Mouse (Mus musculus) hindlimb bud, embryonic 11.5 days (tissue): ENCODE results near the gene Nav2.
A peak's percentile ranks its signal among the peaks of the same experiment; 100 is the strongest.

Experiments
- DNase-seq: peaks from one replicate; pipeline ENCODE4 v3.0.0-alpha.2; 2012; ENCODE audit warnings: low read depth, low spot score; ENCODE audit errors: extremely low spot score

The Nav2 gene

DNA sequence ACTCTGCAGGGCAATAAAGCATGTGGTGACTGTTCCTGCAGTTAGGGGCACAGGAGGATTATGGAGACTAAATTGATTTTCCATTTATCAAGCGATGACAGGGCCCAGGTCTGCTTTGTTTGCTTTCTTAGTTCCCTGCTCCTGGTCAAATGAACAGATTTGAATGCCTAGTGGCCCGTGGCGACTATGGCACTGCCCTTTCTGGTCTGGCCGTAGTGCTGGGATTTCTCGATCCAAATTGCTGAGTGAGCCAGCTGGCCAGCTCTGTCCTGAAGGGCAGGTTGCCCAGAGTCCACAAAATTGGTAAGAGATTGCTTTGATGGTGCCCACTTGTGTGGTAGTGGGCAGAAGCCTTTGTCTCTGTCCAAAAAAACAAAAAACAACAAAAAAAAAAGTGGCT is 21.9 kb downstream of the Nav2 start:
- peak; percentile 26 for DNase-seq

DNA sequence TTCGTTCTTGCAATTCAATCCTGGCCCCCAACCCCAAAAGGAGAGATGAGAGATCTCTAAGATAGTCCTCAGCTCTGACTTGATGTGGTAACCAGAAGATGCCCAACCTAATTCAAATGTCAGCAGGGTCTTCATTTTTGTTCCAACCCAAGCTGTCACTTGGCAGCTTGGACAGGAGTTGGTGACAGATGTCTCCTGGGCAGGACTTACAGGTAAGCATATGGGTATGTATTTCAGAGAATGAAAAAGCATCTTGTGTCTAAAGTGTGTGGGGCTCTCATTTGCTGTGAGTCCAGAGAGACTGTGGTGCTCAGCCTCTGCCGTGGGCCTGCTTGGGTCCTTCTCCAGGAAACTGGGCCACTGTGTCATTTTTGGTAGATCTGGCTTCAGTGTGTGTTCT is 23.6 kb downstream of the Nav2 start:
- DNase-seq: no peak

DNA sequence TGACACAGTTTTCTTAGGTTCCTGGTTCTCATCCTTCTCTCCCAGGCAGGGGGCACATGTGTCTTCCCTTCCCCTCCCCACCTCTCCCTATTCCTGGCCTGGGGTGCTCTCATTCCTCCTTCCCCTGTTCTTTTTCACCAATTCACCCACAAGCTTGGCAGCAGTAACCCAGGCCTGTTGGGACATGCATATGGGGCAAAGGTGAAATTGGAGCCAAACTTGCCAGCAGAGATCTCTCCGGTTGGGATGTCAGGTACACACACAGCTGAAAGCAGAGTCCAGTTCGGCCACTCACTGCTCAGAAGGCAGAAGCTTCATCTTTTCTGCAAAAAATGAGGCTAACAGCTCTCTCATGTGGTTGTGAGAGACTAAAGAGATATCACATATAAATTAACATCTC is 26.3 kb downstream of the Nav2 start:
- DNase-seq: no peak

DNA sequence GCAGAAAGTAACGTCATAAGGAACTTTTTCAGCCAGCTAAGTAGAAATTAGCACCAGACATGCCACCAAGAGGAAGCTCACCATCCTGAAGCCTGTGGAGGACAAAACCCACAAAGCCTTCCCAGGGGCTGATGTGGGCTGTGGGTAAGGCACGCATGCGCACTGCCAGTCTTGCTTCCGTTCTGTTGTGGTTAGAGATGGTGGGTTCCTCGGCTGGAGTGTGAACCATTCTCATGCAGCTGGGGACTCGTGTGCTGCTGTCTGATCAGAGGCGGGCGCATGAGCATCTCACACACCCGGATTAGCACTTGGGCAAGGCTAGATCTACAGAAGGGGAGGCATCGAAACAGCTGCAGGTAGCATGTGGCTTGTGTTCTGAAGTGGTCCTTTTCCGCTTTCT is 29.0 kb downstream of the Nav2 start:
- DNase-seq: no peak

DNA sequence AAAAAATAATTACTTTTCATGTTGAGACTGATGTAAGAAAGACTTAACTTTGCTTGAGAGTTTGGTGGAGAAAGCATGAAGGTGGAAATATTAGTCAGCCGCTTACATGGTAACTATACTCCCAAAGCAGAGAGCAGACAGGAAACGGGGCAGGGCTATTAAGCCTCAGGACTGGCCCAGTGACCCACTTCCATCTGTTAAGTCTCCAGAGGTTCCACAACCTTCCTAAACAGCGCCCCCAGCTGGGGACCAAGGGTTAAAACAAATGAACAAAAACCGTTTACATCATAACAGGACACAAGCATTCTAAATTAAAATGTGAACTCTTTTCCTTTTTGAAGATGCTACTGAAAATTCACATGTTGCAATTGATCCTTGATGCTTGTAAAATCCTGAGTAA is 29.7 kb downstream of the Nav2 start:
- DNase-seq: no peak

DNA sequence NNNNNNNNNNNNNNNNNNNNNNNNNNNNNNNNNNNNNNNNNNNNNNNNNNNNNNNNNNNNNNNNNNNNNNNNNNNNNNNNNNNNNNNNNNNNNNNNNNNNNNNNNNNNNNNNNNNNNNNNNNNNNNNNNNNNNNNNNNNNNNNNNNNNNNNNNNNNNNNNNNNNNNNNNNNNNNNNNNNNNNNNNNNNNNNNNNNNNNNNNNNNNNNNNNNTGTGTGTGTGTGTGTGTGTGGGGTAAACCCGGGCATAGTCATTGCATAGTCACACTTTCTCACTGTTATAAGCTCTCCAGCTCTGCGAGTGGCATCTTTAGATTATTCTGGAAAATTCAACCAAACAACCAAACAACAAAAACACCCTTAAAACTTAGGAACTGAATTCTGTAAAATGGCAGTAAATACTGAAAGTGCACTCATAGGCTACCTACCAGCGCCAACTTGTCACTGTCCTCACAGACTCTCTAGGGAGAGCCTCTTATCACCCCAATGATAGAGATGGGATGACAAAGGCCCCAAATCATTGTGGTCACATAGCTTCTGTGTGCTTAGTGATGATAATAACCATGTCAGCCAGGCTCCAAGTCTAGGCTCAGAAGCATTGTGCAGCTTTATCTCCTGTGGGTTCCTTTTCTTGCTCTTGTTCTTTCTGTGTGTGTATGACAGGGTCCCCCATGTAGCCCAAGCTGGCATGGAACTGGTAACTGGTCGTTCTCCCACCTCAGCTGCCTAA is 40.0 kb downstream of the Nav2 start:
- no peak for DNase-seq

DNA sequence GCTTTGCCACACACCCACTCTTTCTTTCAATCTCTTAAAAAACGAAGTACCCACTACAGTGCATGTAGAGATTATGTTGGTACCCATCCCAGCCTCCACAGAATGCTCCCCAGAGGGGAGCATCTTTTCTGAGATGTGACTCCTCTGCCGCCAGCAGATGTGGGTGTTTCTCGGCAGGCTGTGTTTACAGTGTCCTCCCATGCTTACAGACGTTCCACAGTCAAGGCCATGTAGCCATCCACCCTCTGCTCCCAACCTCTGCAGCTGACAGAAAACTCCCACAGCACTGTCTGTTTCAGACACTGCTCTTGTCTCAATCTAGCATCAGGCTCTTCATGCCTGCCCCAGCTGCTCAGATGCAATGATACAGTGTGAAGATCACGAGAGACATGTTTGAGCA is 46.0 kb downstream of the Nav2 start:
- no peak for DNase-seq

DNA sequence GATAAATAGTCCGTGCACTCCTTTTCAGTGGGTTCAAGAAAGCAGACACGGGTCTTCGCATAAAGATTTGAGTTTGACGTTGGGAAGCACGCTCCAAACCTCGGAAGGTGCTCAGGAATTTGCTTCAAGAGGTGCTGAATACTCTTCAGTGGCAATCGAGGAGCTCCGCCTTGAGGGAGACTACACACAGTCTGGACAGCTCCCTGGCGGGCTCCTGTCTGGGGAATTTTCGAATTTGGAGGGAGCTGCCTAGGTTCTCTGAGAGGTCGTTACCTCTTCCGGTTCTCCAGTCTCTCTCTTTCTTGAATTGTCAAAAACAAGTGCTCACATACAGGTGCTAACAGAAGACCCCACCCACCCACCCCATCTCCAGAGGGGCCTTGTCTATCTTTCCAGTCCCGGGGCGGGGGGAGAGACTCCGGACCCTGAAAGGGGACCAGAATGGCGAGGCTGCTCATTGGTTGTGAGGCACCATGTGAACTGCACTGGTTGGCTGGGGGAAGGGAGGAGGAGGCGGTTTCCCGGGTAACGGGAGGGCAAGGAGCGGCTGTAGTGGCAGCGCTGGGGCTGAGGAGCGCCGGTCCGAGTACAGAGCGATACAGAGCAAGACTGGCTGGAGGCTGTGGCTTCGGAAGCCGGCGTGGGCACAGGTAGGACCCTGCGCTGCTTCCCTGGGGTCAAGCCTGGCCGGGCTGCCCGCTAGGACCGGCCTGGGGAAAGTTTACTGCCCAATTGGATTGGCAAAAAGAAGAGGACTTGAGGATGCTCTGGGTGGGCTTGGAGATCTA is 50.2 kb downstream of the Nav2 start:
- DNase-seq: no peak

DNA sequence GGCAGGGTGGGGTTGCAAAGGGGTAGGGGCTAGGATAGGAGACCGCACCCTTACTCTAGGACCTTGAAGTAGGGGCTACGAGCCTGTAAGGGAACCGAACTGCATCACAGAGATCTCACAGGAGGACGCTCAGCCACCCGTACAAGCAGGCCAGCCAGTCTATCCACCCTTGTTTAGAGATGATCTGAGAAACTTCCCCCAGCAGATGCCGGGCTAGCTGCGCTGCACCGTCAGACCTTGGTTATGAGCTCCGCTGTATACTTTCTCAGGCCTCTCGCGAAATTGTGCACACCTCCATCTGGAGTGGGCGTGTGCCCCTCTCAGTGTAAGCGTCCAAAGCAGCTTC is 50.8 kb downstream of the Nav2 start:
- DNase-seq: no peak

DNA sequence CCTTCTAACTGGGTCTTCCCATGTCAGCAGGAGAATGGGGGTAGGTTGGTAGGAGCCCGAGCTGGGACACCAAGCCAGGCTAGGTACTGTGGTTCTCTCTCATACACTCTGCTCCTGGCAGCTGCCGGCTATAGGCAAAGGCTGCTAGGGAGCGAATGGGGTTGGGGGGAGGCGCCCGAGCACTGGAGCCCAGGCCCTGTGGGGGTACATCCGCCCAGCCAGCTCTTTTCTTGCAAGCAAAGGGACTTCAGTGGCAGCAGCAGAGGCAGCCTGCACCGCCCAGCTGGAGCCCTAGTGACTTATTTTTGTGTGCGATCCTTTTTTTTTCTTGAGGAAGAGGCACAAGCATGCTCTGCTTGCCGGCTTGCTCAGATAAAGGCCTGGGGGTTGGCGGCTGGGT is 51.6 kb downstream of the Nav2 start:
- no peak for DNase-seq

DNA sequence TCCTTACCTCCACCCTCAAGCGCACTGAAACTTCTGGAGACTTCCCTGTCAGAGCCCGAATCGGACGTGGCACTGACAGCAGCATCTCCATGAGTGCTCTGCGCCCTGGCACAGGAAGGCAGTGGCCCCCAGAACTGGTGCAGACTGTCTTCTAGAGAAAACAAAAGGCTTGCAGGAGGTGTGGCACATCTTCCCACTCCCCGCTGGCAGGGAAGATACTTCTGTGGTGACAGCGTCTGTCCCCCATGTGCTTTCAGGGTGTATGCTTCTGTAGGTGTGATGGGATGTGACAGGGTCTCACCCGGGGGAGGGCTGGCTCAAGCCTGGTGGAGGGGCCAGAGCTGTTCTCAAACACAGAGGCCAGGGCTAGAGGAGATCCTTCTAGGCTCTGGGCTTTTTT is 53.0 kb downstream of the Nav2 start:
- no peak for DNase-seq

DNA sequence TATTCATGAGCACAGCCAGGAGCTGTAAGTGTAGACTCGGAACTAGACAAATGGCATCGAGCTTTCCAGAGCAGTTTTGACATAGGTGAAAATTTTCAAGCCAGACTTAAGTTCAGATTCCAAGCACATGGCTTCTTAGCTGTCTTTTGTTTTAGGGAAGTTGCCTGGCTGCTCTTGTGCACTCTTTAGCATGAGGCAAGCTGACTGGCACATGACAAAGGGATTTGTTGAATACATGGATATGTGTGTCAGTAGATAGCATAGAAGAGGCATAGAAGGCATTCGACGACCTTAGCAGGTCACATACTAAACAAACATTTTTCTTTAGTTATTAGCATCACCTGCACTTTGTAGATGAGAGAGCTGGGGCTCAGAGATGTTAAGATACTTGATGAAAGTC is 53.4 kb downstream of the Nav2 start:
- DNase-seq: no peak

DNA sequence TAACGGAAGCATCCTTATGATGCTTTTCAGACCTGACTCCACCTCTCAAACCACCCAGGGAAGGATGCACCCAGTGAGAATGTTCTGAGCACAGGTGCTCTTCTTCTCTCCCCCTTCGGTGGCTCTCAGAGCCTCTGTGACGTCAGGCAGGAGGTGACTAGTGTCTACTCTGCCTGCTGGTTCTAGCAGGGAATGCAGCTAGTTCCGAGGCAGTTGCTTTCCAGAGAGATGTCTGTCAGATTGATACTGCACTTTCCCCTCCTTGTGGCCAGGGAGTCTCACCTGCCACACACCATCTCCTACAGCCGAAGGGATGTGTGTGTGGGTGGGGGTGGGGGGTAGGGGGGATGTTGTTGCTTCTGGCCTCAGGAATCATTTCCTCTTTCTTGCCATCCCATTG is 54.6 kb downstream of the Nav2 start:
- no peak for DNase-seq

DNA sequence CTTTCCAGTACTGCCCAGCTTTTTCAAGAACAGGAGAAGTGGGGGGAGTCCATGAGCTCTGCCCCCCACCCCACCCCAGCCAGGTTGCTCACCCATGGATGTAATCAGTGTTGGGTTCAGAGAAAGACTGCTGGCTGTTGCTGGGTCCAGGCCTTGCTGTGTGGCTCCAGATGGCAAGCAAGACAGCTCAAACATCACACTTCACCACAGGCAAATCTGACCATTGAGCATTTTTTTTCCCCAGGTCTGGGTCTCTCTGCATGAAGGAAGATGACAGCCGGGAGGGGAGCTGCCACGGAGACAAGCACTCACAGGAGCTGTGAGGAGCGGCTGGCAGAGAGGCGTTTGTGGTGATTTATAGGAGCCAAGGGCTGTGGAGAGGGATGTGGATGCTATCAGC is 55.0 kb downstream of the Nav2 start:
- no peak for DNase-seq

DNA sequence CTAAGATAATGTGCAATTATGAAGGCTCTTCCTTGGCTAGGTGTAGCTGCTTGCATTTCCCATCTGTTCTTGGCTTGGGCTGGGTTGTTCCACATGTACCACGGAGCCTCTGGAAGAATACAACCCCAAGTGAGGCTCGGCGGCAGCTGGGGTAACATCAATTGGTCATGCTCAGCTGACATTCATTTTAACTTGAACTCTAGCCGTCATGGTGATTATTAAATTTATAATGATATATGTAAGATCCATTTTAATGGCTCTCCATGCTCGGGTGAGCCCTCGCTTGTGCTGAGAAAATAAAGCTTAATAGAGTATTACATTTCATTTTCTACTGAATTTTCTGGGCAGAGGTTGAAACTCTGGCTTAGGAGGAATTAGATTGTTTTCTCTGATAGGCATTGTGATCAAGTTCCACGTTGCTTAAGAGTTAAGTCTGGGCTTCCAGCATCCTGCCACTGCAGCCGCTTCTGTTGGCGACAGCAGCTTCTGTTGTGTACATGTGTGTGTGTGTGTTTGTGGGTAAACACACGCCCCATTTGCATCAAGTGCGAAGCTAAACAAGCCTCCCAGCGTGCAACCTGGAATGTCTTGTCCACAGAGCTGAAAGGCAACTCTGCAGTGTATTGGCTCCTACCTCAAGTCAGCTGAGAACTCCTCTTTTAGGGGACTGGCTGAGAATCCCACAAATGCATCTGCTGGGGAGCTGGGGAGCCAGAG is 57.4 kb downstream of the Nav2 start:
- DNase-seq: no peak

DNA sequence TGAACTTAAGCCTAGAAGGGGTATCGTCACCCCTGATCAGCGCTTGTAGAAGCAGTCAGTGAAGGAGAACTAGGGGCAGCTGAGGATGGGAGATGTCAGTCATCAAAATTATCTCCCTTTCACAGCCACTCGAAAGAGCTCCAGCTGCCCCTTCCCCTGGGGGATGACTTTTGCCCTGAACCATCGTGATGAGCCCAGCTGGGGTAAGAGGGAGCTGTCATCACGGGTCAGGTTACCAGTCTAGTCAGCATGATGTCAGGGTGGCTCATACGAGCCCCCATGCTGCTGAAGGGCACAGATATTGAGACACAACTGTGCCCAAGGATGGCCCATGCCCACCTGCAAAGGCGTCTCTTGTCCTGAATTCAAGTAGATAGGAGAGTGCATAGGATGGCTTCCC is 72.5 kb downstream of the Nav2 start:
- no peak for DNase-seq

DNA sequence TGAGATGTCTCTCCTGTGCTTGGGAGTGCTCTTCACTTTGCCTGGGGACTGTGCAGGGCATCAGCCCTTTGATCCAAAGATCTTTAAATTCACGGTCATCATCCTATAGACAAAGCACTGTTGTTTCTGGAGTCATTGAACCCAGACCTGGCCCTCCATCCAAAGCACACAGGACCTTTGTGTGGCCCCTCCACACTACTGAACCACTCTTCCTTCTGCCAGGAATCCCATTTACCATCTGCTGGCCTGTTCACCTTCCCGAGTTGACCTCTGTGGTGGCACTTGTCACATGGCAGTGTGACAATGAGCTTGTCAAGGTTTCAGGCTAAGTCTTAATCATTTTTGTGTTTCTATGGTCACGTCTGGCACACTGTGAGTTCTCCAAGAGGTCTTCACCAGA is 73.3 kb downstream of the Nav2 start:
- no peak for DNase-seq

DNA sequence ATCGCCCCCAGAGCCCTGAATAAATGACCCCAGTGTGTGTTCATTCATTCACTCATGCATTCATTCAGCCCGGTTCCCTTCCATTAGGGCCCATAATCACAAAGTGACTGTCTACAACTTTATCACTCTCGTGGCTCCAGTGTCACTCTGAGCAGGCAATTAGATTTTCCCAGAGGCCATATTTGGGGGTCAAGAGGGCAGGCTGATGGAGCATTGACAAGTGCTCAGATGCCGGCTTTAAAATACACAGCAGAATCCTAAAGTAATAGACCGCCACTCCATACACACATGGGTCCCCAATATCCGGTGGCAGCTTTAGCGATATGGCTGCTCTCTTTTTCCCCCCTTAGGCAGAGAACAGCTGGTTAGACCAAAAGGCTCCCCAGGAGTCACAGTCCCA is 74.1 kb downstream of the Nav2 start:
- no peak for DNase-seq

DNA sequence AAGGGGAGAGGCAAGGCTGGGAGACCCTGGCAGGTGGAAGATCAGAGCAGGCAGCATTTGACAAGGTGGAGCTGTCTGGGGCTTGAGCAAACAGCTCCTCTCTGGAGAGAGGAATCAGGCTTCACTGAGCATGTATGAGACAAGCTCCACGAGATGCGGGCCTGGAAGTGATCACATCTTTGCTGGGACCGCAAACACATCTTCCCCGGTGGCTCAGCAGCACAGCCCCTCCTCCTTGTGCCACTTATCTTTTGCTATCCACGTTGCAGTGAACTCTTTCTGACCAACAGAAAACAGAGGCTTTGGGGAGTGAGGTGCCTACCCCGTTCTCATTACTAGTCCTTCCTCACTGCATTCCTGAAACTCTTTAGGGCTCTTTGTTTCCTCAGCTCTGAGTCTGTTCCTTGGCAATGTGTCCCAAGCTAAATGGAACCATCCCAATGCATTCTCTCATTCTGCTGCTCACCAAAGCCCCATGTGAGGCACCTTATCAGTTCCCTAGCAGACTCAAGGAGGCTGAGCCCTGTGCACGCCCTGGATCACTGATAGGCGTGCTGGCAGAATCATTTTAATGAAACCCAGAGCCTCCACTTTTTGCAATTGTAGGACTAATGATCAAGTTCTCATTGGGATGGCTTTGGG is 83.5 kb downstream of the Nav2 start:
- DNase-seq: no peak

DNA sequence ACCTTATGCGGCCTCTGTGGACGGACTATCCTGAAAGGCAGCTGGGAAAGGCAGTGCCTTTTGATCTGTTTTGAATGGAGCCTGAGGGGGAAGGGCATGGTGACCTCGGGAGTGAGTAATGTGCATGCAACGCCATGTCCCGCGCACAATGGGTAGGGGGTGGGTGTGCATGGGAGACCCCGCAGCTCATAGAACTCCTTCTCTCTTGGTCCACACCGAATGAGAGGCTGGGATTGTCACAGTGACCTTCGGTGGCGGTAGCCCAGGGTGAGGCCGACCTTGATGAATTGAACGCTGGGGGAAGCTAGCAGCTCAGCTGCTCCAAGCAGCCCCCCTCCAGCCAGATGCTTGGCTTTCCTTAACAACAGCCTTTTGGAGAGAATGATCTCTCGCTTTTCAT is 86.7 kb downstream of the Nav2 start:
- DNase-seq: no peak

DNA sequence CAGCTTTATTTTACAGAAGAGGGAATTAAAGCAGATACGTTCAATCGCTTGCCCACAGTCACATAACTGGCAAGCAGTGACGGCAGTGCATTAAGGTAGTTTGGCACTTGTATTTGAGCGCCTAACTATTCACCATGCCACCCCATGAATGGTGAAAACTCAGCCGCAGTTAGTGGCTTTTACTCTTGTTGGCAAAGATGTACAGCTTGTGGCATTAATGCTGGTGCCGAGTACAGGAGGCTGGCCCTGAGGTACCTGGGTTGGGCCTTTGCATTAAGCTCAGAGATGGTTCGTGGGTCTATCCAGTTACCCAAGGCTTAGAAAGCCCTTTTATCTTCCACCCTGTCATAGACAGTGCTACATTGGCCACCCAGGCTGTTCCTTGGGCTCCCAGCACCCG is 87.2 kb downstream of the Nav2 start:
- DNase-seq: no peak

DNA sequence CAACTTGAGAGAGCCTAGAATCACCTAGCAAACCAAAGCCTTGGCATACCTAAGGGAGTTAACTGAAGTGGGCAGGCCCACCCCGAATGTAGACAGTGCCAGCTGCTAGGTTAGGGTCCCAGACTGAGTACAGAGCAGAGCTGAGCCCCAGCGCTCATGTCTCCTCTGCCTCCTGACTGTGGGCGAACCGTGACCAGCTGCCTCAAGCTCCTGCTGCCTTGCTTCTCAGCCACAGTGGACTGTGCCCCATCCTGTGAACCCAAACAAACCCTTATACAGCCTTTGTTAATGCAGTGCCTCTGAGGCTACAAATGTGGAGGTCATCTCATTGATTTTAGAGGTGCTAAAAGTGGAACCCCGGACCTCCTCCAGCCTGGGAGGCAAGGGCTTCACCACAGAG is 88.3 kb downstream of the Nav2 start:
- DNase-seq: no peak
